Mouse (Mus musculus) embryonic facial prominence, embryonic 13.5 days (tissue): Measurements from ENCODE around the gene Asf1a. TPM values are rescaled to one million over a fixed set of nuclear protein-coding genes. Genes with fewer than 3 reads are reported as not detected.
"Not testable (repeated sequence)": the region's sequence is repeated elsewhere in the genome, so short reads cannot be mapped to it uniquely, and the experiment has no call there.

Source experiments
- ATAC-seq: fragments of 200-750 bp; cut with Nextera tagmentation; 2 replicates; pipeline ENCODE4 v1.8.0; 2017; ENCODE audit warnings: low read depth; ENCODE audit not compliant: insufficient number of reproducible peaks, insufficient read depth, low FRiP score, low TSS enrichment
- H3K27ac ChIP-seq: fragments of 300-500 bp; sonication (generic); 2 replicates; pipeline ENCODE4 v1.5.1; 2015; ENCODE audit warnings: moderate library complexity, mild to moderate bottlenecking, inconsistent platforms
- H3K27me3 ChIP-seq: fragments of 300-500 bp; sonication (generic); 2 replicates; pipeline ENCODE4 v1.6.1; 2015; ENCODE audit warnings: mild to moderate bottlenecking, inconsistent platforms
- H3K36me3 ChIP-seq: fragments of 300-500 bp; sonication (generic); 2 replicates; pipeline ENCODE4 v1.6.1; 2015; ENCODE audit warnings: mild to moderate bottlenecking, inconsistent platforms
- H3K4me1 ChIP-seq: fragments of 300-500 bp; sonication (generic); 2 replicates; pipeline ENCODE4 v1.6.1; 2015; ENCODE audit warnings: inconsistent platforms
- H3K4me2 ChIP-seq: fragments of 300-500 bp; sonication (generic); 2 replicates; pipeline ENCODE4 v1.6.1; 2015; ENCODE audit warnings: moderate library complexity, mild to moderate bottlenecking, inconsistent platforms
- H3K4me3 ChIP-seq: fragments of 300-500 bp; sonication (generic); 2 replicates; pipeline ENCODE4 v1.5.1; 2015; ENCODE audit warnings: mild to moderate bottlenecking, inconsistent platforms
- H3K9ac ChIP-seq: fragments of 300-500 bp; sonication (generic); 2 replicates; pipeline ENCODE4 v1.6.1; 2015; ENCODE audit warnings: mild to moderate bottlenecking, inconsistent platforms
- H3K9me3 ChIP-seq: fragments of 300-500 bp; sonication (generic); 2 replicates; pipeline ENCODE4 v1.6.1; 2016; ENCODE audit warnings: inconsistent platforms
- WGBS: fragments of 180-500 bp; shearing (Covaris S2); methylation state at CpG from one replicate; pipeline ENCODE4 v1.1.7; 2015; ENCODE audit warnings: mixed read lengths; 5-methylcytosine and 5-hydroxymethylcytosine counted together
- polyA plus RNA-seq: library from polyadenylated mRNA; unstranded; fragments of >200 nt; fragmentation: Nextera tagmentation; extraction: Ambion mirVana; gene quantifications from 2 replicates; pipeline ENCODE4 v1.2.1, GENCODE M21; 2015

Asf1a gene
- polyA plus RNA-seq, 1 experiment from 2014 or later = 121 TPM

DNA sequence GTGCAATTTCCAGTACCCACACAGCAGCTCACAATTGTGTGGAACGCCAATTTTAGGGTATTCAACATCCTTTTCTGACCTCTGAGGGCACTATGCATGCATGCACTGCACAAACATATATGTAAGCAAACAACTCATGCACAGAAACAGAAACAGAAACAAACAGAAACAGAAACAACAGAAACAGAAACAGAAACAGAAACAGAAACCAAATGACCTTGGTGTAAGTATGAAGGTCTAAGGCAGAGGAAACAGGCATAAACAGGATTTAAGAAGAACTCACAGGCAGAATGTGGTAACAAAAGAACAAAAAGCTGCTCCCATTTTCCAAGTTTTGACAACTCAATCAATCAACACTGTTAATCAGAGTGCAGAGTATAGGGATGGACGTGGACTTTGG lies 54.1 kb downstream of the Asf1a start:
- 0 out of 2 replicates have a peak, but pooled peaks cover 4% of the 10 kb centered on the region for H3K36me3 ChIP-seq
- H3K4me2 ChIP-seq = no peak overlapping the region
- H3K4me1 ChIP-seq = no peaks in the 10 kb centered on the region
- no peak overlapping the region for H3K9ac ChIP-seq
- H3K27ac ChIP-seq = no peak overlapping the region
- no peak for ATAC-seq
- no peak overlapping the region for H3K4me3 ChIP-seq
- H3K27me3 ChIP-seq = no peaks in the 10 kb centered on the region
- 88% methylated on average over 2 of the region's 2 CpGs for WGBS
- H3K9me3 ChIP-seq = no peaks in the 10 kb centered on the region

DNA sequence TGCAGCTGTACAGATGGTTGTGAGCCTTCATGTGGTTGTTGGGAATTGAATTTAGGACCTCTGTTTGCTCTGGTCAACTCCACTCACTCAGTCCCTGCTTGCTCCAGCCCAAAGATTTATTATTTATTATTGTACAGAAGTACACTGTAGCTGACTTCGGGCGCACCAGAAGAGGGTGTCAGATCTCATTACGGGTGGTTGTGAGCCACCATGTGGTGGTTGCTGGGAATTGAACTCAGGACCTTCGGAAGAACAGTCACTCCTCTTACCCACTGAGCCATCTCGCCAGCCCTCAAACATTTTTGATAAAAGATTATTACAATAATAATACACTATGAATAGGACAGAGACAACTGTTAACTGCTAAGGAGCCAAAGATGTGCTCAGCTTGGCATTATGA lies 57.7 kb downstream of the Asf1a start:
- not testable (repeated sequence) for H3K9ac ChIP-seq, H3K36me3 ChIP-seq, H3K9me3 ChIP-seq, H3K4me3 ChIP-seq, H3K27ac ChIP-seq, ATAC-seq, H3K27me3 ChIP-seq, H3K4me1 ChIP-seq, H3K4me2 ChIP-seq
- 78% methylated on average over 5 of the region's 5 CpGs for WGBS

Other genes starting within 250 kb of the Asf1a start
- gene Cep85l, start 216.8 kb upstream of the Asf1a start, polyA plus RNA-seq = 6.5 and 7.2 TPM in 2 replicates
- 13.3 and 14.8 TPM in 2 replicates for gene Mcm9, start 33.7 kb downstream of the Asf1a start, polyA plus RNA-seq
- 5.9 and 7.0 TPM in 2 replicates for gene Fam184a, start 154.4 kb downstream of the Asf1a start, polyA plus RNA-seq